Mouse (Mus musculus): Measurements from ENCODE around the gene Paics.

- TF ChIP-seq CTCF (IDR thresholded peaks at IDR 0.05; ENCODE audit: control insufficient read depth, insufficient read depth, insufficient replicate concordance, low read depth, low read length), result no peak
- no peak for TF ChIP-seq POLR2A (IDR thresholded peaks at IDR 0.05; ENCODE audit: control insufficient read depth, low read depth, low read length)
Observed at GRCm38 (mm10) chr5:76984015-76984414, 32.9 kb downstream of the Paics start.
